Mouse (Mus musculus) colon, adult 2 months (tissue): ENCODE results near the gene Zfp983. TPM values are rescaled to one million over a fixed set of nuclear protein-coding genes. Genes with fewer than 3 reads are reported as not detected.

Experiments used
- polyA plus RNA-seq: library from polyadenylated mRNA; depleted of rRNA; stranded (reverse); fragments of >200 nt; gene quantifications from 2 replicates; pipeline ENCODE4 v1.2.3, GENCODE M21; 2012; rRNA removed

Gene Zfp983
- 0.30 and 0.36 TPM in 2 replicates for polyA plus RNA-seq

DNA sequence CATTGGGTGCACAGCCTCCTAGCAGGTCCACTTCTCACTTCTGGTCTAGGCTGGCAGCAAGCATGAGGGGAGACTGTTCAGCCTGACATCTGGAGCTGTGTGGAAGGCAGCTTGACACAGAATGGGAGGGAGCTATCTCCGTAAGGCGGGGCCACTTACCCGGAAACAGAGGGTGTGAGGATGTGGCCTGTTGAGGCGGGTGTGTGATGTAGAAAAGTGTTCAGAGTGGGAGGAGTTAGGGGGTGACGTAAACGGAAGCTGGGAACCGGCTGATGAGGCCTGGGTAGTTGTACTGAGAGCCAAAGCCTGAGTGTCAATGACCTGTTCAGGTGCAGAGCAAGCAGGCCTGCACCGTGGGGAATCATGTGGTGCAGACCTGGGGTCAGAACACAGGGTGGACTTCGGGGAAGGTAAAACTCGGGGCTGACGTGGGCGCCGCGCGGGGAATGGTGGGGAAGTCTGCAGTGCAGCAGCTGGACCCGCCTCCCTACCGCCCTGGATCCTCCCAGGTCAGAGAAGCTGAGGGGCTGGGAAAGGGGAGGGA, at the start of gene Zfp983:
Zfp983 (plus strand) TSS at position 261 of the 544 bp plus-strand sequence.

DNA sequence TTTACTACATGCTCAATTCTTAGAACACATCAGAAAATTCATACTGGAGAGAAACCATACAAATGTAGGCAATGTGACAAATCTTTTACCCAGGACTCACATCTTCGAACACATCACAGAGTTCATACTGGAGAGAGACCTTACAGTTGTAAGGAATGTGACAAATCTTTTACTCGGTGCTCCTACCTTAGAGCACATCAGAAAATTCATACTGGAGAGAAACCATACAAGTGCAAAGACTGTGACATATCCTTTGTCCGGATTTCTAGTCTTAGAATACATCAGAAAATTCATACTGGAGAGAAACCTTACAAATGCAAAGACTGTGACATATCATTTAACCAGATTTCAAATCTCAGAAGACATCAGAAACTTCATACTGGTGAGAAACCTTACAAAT, 41.1 kb downstream of the Zfp983 start, which contains the start of gene Gm10226:
Gm10226 (plus strand) TSS at position 301 of the 400 bp plus-strand sequence.

DNA sequence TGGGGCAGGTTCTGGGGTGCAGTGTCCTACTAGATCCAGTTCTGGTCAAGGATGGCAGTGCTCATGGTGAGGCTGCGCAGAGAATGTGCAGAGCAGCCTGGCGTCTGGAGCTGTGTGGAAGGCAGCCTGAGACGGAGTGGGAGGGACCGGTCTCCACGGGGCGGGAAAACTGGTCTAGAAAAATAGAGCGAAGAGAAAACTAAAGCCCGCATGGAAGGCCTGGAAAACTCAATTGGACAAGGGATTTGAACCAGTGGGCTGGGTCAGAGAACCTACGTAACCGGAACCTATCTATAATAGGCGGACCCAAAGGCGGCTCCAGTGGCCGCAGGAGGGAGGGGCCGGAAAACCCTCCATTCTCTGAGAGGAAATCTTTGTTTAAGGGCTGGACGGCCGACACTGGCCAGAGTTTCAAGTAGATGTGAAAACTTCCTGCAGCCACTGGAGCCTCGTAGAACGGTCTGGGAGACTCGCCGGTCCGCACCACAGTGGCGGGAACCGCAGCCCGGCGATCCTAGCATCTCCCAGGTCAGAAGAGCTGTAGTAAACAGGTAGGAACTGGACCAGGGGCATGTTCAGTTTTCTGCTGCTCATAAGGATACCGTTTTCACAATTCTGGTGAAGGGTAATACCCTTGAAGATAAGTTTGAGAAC, 57.0 kb downstream of the Zfp983 start, which contains the start of gene Zfp760:
Zfp760 (plus strand) TSS at position 399 of the 654 bp plus-strand sequence.

Other genes starting within 250 kb of the Zfp983 start
- gene Zfp54, start 227.4 kb upstream of the Zfp983 start, polyA plus RNA-seq, result 0.57 and 1.1 TPM in 2 replicates
- 0.41 and 0.42 TPM in 2 replicates for gene Zfp51, start 200.2 kb upstream of the Zfp983 start, polyA plus RNA-seq
- 2.3 and 3.3 TPM in 2 replicates for gene Zfp53, start 161.6 kb upstream of the Zfp983 start, polyA plus RNA-seq
- 0.15 and 0.22 TPM in 2 replicates for gene Zfp52, start 115.1 kb upstream of the Zfp983 start, polyA plus RNA-seq
- gene Zfp948, start 83.6 kb upstream of the Zfp983 start, polyA plus RNA-seq, result 0.88 and 1.2 TPM in 2 replicates
- not detected in 2 replicates for gene Gm10226, start 41.2 kb downstream of the Zfp983 start, polyA plus RNA-seq
- gene Zfp760, start 57.1 kb downstream of the Zfp983 start, polyA plus RNA-seq, result 0.27 and 0.32 TPM in 2 replicates
- 1.2 and 1.3 TPM in 2 replicates for gene Zfp229, start 80.2 kb downstream of the Zfp983 start, polyA plus RNA-seq
- 0.07 and 0.13 TPM in 2 replicates for gene Zfp820, start 195.1 kb downstream of the Zfp983 start, polyA plus RNA-seq